Mouse (Mus musculus): ENCODE measurements around the gene Trim12a. TPM values are rescaled to one million over a fixed set of nuclear protein-coding genes. Genes with fewer than 3 reads are reported as not detected.
"Not testable (repeated sequence)": the region's sequence is repeated elsewhere in the genome, so short reads cannot be mapped to it uniquely, and the experiment has no call there.

The Trim12a gene
- polyA plus RNA-seq (2014; fragmentation: Nextera tagmentation; extraction: Ambion mirVana) = 8.0 and 9.5 TPM in 2 replicates

DNA sequence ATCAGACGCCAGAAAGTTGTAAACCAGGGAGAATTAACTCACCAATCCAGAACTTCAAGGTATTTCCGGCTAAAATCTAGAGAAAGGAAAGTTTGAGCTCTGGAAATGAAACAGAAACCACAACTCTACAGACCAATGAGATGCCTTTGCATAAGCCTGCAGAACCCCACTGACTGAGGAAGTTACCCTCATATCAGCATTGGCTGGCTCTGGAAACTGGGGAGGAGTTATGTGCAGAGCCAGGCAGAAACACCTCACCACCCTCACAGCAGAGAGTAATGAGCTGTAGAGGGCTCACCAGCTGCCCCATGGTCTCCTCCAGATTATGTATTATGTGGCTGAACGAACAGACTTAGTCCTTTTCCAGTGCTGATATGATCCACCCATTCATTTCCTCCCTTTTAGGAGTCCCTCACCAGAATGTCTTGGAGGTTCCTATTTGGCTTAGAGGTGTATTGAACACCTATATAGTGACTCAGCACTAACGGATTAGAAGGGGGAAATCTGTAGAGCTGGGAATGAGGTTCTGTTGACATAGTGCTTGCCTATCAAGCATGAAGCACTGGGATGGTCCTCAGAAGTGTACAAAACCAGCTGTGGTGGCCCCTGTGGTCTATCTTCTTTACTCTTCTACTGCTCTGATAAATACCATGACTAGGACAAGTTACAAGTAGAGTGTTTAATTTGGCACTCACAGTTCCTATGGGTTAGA, at the start of gene Trim12a:
Trim12a (minus strand) TSS at position 98 of the 712 bp plus-strand sequence.
- Histone ChIP-seq H3K4me3 (ENCODE audit: control insufficient read depth in 1 of 2, insufficient read depth in 1 of 2, low read depth in 1 of 2, low read length in 2 of 2) (peak within 1 kb of the TSS; percentile 54 to 58), H3K4me2 (ENCODE audit: low read length) (peak within 1 kb of the TSS; percentile 66), H3K27ac (replicated peaks in 1 of 2; ENCODE audit: control insufficient read depth in 1 of 2, insufficient read depth in 1 of 2, low read depth in 2 of 2, low read length in 2 of 2) (peak within 1 kb of the TSS; percentile 71 to 83), H3K9ac (ENCODE audit: low read length) (peak within 1 kb of the TSS; percentile 75)
- peak; percentile 83 for ATAC-seq (ENCODE audit: insufficient number of reproducible peaks, insufficient read depth, low FRiP score, low read depth)
- not testable (repeated sequence) for H3K4me1 ChIP-seq (ENCODE audit: control insufficient read depth in 2 of 2, insufficient read depth in 2 of 2, low read length in 2 of 2); H3K36me3 ChIP-seq (ENCODE audit: control insufficient read depth, insufficient read depth, low read length); H3K9me3 ChIP-seq (ENCODE audit: control insufficient read depth, low read length); H3K27me3 ChIP-seq (ENCODE audit: control insufficient read depth, insufficient read depth, low read length)
- 12% methylated on average over 4 of the region's 4 CpGs for WGBS

DNA sequence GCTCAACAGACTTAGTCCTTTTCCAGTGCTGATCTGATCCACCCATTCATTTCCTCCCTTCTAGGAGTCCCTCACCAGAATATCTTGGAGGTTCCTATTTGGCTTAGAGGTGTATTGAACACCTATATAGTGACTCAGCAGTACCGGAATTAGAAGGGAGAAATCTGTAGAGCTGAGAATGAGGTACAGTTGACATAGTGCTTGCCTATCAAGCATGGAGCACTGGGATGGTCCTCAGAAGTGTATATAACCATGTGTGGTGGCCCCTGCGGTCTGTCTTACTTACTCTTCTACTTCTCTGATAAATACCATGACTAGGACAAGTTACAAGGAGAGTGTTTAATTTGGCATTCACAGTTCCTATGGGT, 38.3 kb upstream of the Trim12a start:
- H3K4me3 ChIP-seq (ENCODE audit: control insufficient read depth in 1 of 2, insufficient read depth in 1 of 2, low read depth in 1 of 2, low read length in 2 of 2) = peak overlapping the region; percentile 49 to 56; a peak in 2 of 4 replicates
- peak overlapping the region; percentile 46 for H3K4me2 ChIP-seq (ENCODE audit: low read length)
- 53% methylated on average over 2 of the region's 2 CpGs for WGBS
- peaks cover 0 to 6% of the 10 kb centered on the region in 2 experiments; a peak in 2 of 4 replicates for H3K4me1 ChIP-seq (ENCODE audit: control insufficient read depth in 2 of 2, insufficient read depth in 2 of 2, low read length in 2 of 2)
- peak; percentile 20; the same call in 1 of the 2 replicates for ATAC-seq (ENCODE audit: insufficient number of reproducible peaks, insufficient read depth, low FRiP score, low read depth)
- no peak overlapping the region for H3K9ac ChIP-seq (ENCODE audit: low read length)
- no peaks in the 10 kb centered on the region for H3K9me3 ChIP-seq (ENCODE audit: control insufficient read depth, low read length)
- no peaks in the 10 kb centered on the region for H3K36me3 ChIP-seq (ENCODE audit: control insufficient read depth, insufficient read depth, low read length)
- H3K27ac ChIP-seq (replicated peaks in 1 of 2; ENCODE audit: control insufficient read depth in 1 of 2, insufficient read depth in 1 of 2, low read depth in 2 of 2, low read length in 2 of 2) = peak overlapping the region; percentile 33 to 73
- H3K27me3 ChIP-seq (ENCODE audit: control insufficient read depth, insufficient read depth, low read length) = no peaks in the 10 kb centered on the region

DNA sequence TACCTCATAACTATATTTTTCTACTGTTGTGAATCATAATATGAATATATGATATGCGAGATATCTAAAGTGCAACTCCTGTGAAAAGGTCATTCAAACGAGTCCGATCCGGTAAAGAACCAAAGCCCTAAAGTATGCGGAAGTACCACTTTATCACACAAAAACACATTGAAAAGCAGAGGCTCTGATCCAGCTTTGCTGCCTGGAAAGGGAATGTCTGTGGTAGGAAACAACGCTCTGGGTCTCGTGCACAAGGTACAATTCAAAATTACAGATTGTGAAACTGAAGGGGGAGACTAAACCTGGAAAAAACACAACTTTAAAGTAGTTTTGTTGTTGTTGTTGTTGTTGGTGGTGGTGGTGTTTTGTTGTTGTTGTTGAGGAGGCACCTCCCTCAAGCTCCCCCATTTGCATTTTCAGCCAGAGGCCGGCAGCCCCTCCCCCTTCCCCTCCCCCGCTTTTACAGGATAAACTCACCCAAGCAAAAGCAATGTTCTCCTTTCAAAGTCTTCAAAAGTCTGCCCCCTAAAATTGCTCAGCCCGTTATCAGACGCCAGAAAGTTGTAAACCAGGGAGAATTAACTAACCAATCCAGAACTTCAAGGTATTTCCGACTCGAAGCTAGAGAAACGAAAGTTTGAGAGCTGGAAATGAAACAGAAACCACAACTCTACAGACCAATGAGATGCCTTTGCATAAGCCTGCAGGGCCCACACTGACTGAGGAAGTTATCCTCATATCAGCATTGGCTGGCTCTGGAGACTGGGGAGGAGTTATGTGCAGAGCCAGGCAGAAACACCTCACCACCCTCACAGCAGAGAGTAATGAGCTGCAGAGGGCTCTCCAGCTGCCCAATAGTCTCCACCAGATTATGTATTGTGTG, 37.7 kb upstream of the Trim12a start, which contains the start of gene Trim12c:
Trim12c (minus strand) TSS at position 646 of the 883 bp plus-strand sequence.
- Histone ChIP-seq H3K27me3 (ENCODE audit: control insufficient read depth, insufficient read depth, low read length) (no peaks in the 10 kb centered on the region), H3K4me3 (ENCODE audit: control insufficient read depth in 1 of 2, insufficient read depth in 1 of 2, low read depth in 1 of 2, low read length in 2 of 2) (peak within 1 kb of the TSS; percentile 49 to 56), H3K27ac (replicated peaks in 1 of 2; ENCODE audit: control insufficient read depth in 1 of 2, insufficient read depth in 1 of 2, low read depth in 2 of 2, low read length in 2 of 2) (peak within 1 kb of the TSS; percentile 68 to 73), H3K4me2 (ENCODE audit: low read length) (peak within 1 kb of the TSS; percentile 70), H3K9me3 (ENCODE audit: control insufficient read depth, low read length) (no peaks in the 10 kb centered on the region), H3K9ac (ENCODE audit: low read length) (peak within 1 kb of the TSS; percentile 72), H3K36me3 (ENCODE audit: control insufficient read depth, insufficient read depth, low read length) (no peaks in the 10 kb centered on the region), H3K4me1 (ENCODE audit: control insufficient read depth in 2 of 2, insufficient read depth in 2 of 2, low read length in 2 of 2) (peaks cover 0 to 6% of the 10 kb centered on the region in 2 experiments; a peak in 2 of 4 replicates)
- ATAC-seq (ENCODE audit: insufficient number of reproducible peaks, insufficient read depth, low FRiP score, low read depth) = peak; percentile 99
- WGBS = 4% methylated on average over 14 of the region's 14 CpGs

DNA sequence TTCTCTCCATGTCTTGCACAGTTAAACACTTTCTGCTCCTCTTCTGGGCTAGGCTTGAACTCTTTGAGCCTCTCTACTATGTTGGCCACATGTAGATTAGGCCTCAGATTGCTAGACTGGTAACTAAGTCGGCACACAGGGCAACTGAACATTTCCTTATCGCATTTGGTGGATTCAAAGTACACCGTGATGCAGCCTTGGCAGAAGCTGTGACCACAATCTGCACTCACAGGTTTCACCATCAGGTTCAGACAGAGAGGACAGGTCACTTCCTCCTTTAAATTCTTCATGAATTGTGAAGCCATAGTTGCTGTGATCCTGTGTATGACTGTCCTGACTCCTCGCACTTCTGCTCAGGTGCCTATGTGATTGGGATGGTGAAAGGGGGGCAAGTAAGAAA, 32.8 kb upstream of the Trim12a start:
- H3K4me2 ChIP-seq (ENCODE audit: low read length); H3K4me1 ChIP-seq (ENCODE audit: control insufficient read depth in 2 of 2, insufficient read depth in 2 of 2, low read length in 2 of 2); H3K27ac ChIP-seq (replicated peaks in 1 of 2; ENCODE audit: control insufficient read depth in 1 of 2, insufficient read depth in 1 of 2, low read depth in 2 of 2, low read length in 2 of 2); H3K9ac ChIP-seq (ENCODE audit: low read length); H3K9me3 ChIP-seq (ENCODE audit: control insufficient read depth, low read length); ATAC-seq (ENCODE audit: insufficient number of reproducible peaks, insufficient read depth, low FRiP score, low read depth); H3K4me3 ChIP-seq (ENCODE audit: control insufficient read depth in 1 of 2, insufficient read depth in 1 of 2, low read depth in 1 of 2, low read length in 2 of 2); H3K27me3 ChIP-seq (ENCODE audit: control insufficient read depth, insufficient read depth, low read length): not testable (repeated sequence)
- WGBS = 91% methylated on average over 4 of the region's 4 CpGs
- H3K36me3 ChIP-seq (ENCODE audit: control insufficient read depth, insufficient read depth, low read length) = peaks cover 13% of the 10 kb centered on the region

DNA sequence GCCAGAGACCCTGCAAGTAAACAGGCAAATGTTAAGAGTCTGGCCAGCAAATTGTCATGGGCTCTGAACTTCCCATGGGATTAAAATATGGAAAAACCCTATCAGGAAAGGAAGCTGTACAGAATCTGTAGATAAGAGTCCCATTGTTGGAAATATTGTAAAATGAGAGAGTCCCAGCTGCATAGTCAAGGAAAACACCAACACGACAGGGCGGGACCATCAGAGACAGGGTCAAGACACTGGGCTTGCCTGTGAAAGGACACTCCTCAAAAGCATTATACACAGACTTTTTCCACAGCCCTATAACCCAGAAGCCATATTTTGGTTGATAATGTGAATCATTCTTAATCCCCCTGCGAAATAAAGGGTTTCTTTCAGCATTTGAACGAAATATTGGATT, 25.5 kb upstream of the Trim12a start:
- not testable (repeated sequence) for H3K27ac ChIP-seq (replicated peaks in 1 of 2; ENCODE audit: control insufficient read depth in 1 of 2, insufficient read depth in 1 of 2, low read depth in 2 of 2, low read length in 2 of 2); H3K36me3 ChIP-seq (ENCODE audit: control insufficient read depth, insufficient read depth, low read length); H3K4me1 ChIP-seq (ENCODE audit: control insufficient read depth in 2 of 2, insufficient read depth in 2 of 2, low read length in 2 of 2); ATAC-seq (ENCODE audit: insufficient number of reproducible peaks, insufficient read depth, low FRiP score, low read depth); H3K4me3 ChIP-seq (ENCODE audit: control insufficient read depth in 1 of 2, insufficient read depth in 1 of 2, low read depth in 1 of 2, low read length in 2 of 2); H3K9me3 ChIP-seq (ENCODE audit: control insufficient read depth, low read length); H3K9ac ChIP-seq (ENCODE audit: low read length); H3K27me3 ChIP-seq (ENCODE audit: control insufficient read depth, insufficient read depth, low read length); H3K4me2 ChIP-seq (ENCODE audit: low read length)
- WGBS = 77% methylated on average over 2 of the region's 4 CpGs

DNA sequence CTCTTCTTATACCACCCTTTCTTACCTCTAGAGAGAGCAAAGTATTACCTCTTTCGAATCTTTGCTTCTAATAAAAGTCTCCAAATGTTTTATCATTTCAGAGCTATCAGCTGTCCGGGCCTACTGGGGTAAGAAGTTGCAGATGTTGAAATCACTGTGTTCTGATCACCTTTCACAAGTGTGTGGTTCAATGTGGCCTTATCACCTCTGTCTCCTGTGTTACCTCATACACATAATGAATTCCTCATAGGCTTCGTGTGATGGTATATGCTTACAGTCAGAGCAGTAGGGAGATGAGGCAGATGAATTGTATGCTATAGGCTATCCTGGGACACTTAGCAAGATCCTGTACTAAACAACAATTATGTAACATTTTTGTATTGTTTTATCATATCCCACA, 20.3 kb upstream of the Trim12a start:
- not testable (repeated sequence) for H3K36me3 ChIP-seq (ENCODE audit: control insufficient read depth, insufficient read depth, low read length); H3K27ac ChIP-seq (replicated peaks in 1 of 2; ENCODE audit: control insufficient read depth in 1 of 2, insufficient read depth in 1 of 2, low read depth in 2 of 2, low read length in 2 of 2); H3K27me3 ChIP-seq (ENCODE audit: control insufficient read depth, insufficient read depth, low read length); ATAC-seq (ENCODE audit: insufficient number of reproducible peaks, insufficient read depth, low FRiP score, low read depth); H3K4me3 ChIP-seq (ENCODE audit: control insufficient read depth in 1 of 2, insufficient read depth in 1 of 2, low read depth in 1 of 2, low read length in 2 of 2); H3K9me3 ChIP-seq (ENCODE audit: control insufficient read depth, low read length); H3K4me1 ChIP-seq (ENCODE audit: control insufficient read depth in 2 of 2, insufficient read depth in 2 of 2, low read length in 2 of 2); H3K9ac ChIP-seq (ENCODE audit: low read length); H3K4me2 ChIP-seq (ENCODE audit: low read length)
- 62% methylated on average over 3 of the region's 3 CpGs for WGBS

DNA sequence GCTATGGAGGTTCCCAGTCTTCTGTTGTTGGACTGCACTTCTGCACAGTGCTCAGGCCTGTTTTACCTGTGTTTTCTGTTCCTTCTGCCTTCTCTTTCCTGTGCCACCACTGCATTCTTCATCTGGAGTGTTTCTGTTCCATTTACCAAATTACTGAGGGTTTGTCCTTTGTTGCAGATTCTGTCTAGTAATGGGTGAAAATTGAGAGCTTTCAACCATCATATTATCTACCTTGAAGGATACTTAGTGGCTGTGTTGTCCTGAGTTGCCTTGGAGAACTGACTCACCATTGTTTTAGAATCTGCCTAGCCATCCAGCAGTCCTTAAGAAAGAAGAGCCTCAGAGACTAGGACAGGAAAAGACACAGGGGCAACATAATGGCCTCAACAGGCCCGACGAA, 13.9 kb upstream of the Trim12a start, which contains the start of gene Trim34b:
Trim34b (plus strand) TSS at position 301 of the 400 bp plus-strand sequence.
- H3K27me3 ChIP-seq (ENCODE audit: control insufficient read depth, insufficient read depth, low read length); H3K9me3 ChIP-seq (ENCODE audit: control insufficient read depth, low read length); H3K27ac ChIP-seq (replicated peaks in 1 of 2; ENCODE audit: control insufficient read depth in 1 of 2, insufficient read depth in 1 of 2, low read depth in 2 of 2, low read length in 2 of 2); ATAC-seq (ENCODE audit: insufficient number of reproducible peaks, insufficient read depth, low FRiP score, low read depth); H3K9ac ChIP-seq (ENCODE audit: low read length); H3K36me3 ChIP-seq (ENCODE audit: control insufficient read depth, insufficient read depth, low read length); H3K4me3 ChIP-seq (ENCODE audit: control insufficient read depth in 1 of 2, insufficient read depth in 1 of 2, low read depth in 1 of 2, low read length in 2 of 2); H3K4me1 ChIP-seq (ENCODE audit: control insufficient read depth in 2 of 2, insufficient read depth in 2 of 2, low read length in 2 of 2); H3K4me2 ChIP-seq (ENCODE audit: low read length): not testable (repeated sequence)
- WGBS = 76% methylated on average over 2 of the region's 2 CpGs

Measured in heart, embryonic 14.5 days (tissue).